Mouse (Mus musculus): ENCODE results near the gene Ralgapa1. TPM values are rescaled to one million over a fixed set of nuclear protein-coding genes. Genes with fewer than 3 reads are reported as not detected.
"Not testable (repeated sequence)": the region's sequence is repeated elsewhere in the genome, so short reads cannot be mapped to it uniquely, and the experiment has no call there.

Ralgapa1 gene
- polyA plus RNA-seq, 1 experiment, result 34.7 TPM

DNA sequence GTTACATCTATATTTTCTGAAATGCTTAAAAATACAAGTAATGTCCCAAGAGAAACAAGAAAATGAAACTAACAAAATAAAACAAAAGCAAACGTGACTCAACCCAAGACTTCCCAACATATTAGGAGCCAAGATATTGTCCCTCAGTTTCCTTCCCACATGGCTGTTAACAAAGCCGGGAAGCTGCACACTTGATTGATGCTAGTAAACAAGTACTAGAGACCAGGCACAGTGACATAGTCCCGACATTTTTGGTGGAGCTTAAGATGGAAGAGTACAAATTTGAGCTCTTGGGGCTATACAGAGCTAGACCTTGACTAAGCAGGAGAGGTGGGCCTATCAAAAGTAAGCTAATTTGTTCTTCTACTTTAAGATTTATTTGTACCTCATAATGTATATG, 23.9 kb downstream of the Ralgapa1 start:
- Histone ChIP-seq H3K36me3 (ENCODE audit: control insufficient read depth, insufficient read depth, low read length, poor library complexity, severe bottlenecking) (no peaks in the 10 kb centered on the region), H3K9ac (ENCODE audit: low read depth, poor library complexity, severe bottlenecking) (no peak overlapping the region), H3K4me1 (ENCODE audit: control insufficient read depth, insufficient read depth, low read length) (no peaks in the 10 kb centered on the region), H3K9me3 (replicated peaks; ENCODE audit: control insufficient read depth, insufficient read depth, low read length, poor library complexity, severe bottlenecking) (no peaks in the 10 kb centered on the region), H3K27me3 (ENCODE audit: control insufficient read depth, insufficient read depth, low read length, poor library complexity, severe bottlenecking) (no peaks in the 10 kb centered on the region), H3K4me3 (ENCODE audit: low read depth, low read length) (no peak overlapping the region), H3K27ac (ENCODE audit: insufficient read depth, low read length) (no peak overlapping the region)
- TF ChIP-seq CTCF (IDR thresholded peaks at IDR 0.05; ENCODE audit: low read depth, low read length), result no peak
- TF ChIP-seq POLR2A (IDR thresholded peaks at IDR 0.05; ENCODE audit: insufficient read depth, low read length), result no peak
- no peak for TF ChIP-seq EP300 (IDR thresholded peaks at IDR 0.05; ENCODE audit: insufficient read depth, low read depth, low read length)

- H3K9me3 ChIP-seq (replicated peaks; ENCODE audit: control insufficient read depth, insufficient read depth, low read length, poor library complexity, severe bottlenecking); H3K4me3 ChIP-seq (ENCODE audit: low read depth, low read length); H3K4me1 ChIP-seq (ENCODE audit: control insufficient read depth, insufficient read depth, low read length); H3K36me3 ChIP-seq (ENCODE audit: control insufficient read depth, insufficient read depth, low read length, poor library complexity, severe bottlenecking); H3K27ac ChIP-seq (ENCODE audit: insufficient read depth, low read length); H3K27me3 ChIP-seq (ENCODE audit: control insufficient read depth, insufficient read depth, low read length, poor library complexity, severe bottlenecking); H3K9ac ChIP-seq (ENCODE audit: low read depth, poor library complexity, severe bottlenecking): not testable (repeated sequence)
These were observed 26.5 kb downstream of the Ralgapa1 start for GRCm38 (mm10) chr12:55794485-55794884.

- H3K4me3 ChIP-seq (ENCODE audit: low read depth, low read length), result no peak overlapping the region
- H3K27me3 ChIP-seq (ENCODE audit: control insufficient read depth, insufficient read depth, low read length, poor library complexity, severe bottlenecking), result no peaks in the 10 kb centered on the region
These were observed 35.7 kb downstream of the Ralgapa1 start for GRCm38 (mm10) chr12:55785252-55785651.

GRCm38 (mm10) chr12:55782662-55783061, 38.3 kb downstream of the Ralgapa1 start:
- TF ChIP-seq POLR2A (IDR thresholded peaks at IDR 0.05; ENCODE audit: insufficient read depth, low read length), result no peak
- TF ChIP-seq CTCF (IDR thresholded peaks at IDR 0.05; ENCODE audit: low read depth, low read length), result no peak
- TF ChIP-seq EP300 (IDR thresholded peaks at IDR 0.05; ENCODE audit: insufficient read depth, low read depth, low read length), result no peak
- H3K36me3 ChIP-seq (ENCODE audit: control insufficient read depth, insufficient read depth, low read length, poor library complexity, severe bottlenecking), result no peaks in the 10 kb centered on the region; the same call in 1 of the 2 replicates

More at GRCm38 (mm10) chr12:55785252-55785651, 35.7 kb downstream of the Ralgapa1 start:
- H3K9ac ChIP-seq (ENCODE audit: low read depth, poor library complexity, severe bottlenecking), result no peak overlapping the region
- H3K9me3 ChIP-seq (replicated peaks; ENCODE audit: control insufficient read depth, insufficient read depth, low read length, poor library complexity, severe bottlenecking), result no peaks in the 10 kb centered on the region
- H3K4me1 ChIP-seq (ENCODE audit: control insufficient read depth, insufficient read depth, low read length), result no peaks in the 10 kb centered on the region
- TF ChIP-seq EP300 (IDR thresholded peaks at IDR 0.05; ENCODE audit: insufficient read depth, low read depth, low read length), result no peak
- no peak overlapping the region for H3K27ac ChIP-seq (ENCODE audit: insufficient read depth, low read length)
- H3K36me3 ChIP-seq (ENCODE audit: control insufficient read depth, insufficient read depth, low read length, poor library complexity, severe bottlenecking), result no peaks in the 10 kb centered on the region; the same call in 1 of the 2 replicates

GRCm38 (mm10) chr12:55778301-55778700, 42.7 kb downstream of the Ralgapa1 start:
- no peaks in the 10 kb centered on the region for H3K27me3 ChIP-seq (ENCODE audit: control insufficient read depth, insufficient read depth, low read length, poor library complexity, severe bottlenecking)
- no peaks in the 10 kb centered on the region for H3K9me3 ChIP-seq (replicated peaks; ENCODE audit: control insufficient read depth, insufficient read depth, low read length, poor library complexity, severe bottlenecking)
- H3K27ac ChIP-seq (ENCODE audit: insufficient read depth, low read length), result no peak overlapping the region
- H3K36me3 ChIP-seq (ENCODE audit: control insufficient read depth, insufficient read depth, low read length, poor library complexity, severe bottlenecking), result no peaks in the 10 kb centered on the region
- H3K4me1 ChIP-seq (ENCODE audit: control insufficient read depth, insufficient read depth, low read length), result no peaks in the 10 kb centered on the region
- TF ChIP-seq EP300 (IDR thresholded peaks at IDR 0.05; ENCODE audit: insufficient read depth, low read depth, low read length) (no peak), POLR2A (IDR thresholded peaks at IDR 0.05; ENCODE audit: insufficient read depth, low read length) (no peak), CTCF (IDR thresholded peaks at IDR 0.05; ENCODE audit: low read depth, low read length) (peak; percentile 41)
- no peak overlapping the region for H3K9ac ChIP-seq (ENCODE audit: low read depth, poor library complexity, severe bottlenecking)
- no peak overlapping the region for H3K4me3 ChIP-seq (ENCODE audit: low read depth, low read length)

More at GRCm38 (mm10) chr12:55782662-55783061, 38.3 kb downstream of the Ralgapa1 start:
- no peak overlapping the region for H3K4me3 ChIP-seq (ENCODE audit: low read depth, low read length)
- H3K27me3 ChIP-seq (ENCODE audit: control insufficient read depth, insufficient read depth, low read length, poor library complexity, severe bottlenecking), result no peaks in the 10 kb centered on the region
- H3K27ac ChIP-seq (ENCODE audit: insufficient read depth, low read length), result no peak overlapping the region
- H3K9me3 ChIP-seq (replicated peaks; ENCODE audit: control insufficient read depth, insufficient read depth, low read length, poor library complexity, severe bottlenecking), result no peaks in the 10 kb centered on the region
- no peaks in the 10 kb centered on the region for H3K4me1 ChIP-seq (ENCODE audit: control insufficient read depth, insufficient read depth, low read length)
- no peak overlapping the region for H3K9ac ChIP-seq (ENCODE audit: low read depth, poor library complexity, severe bottlenecking)

- Histone ChIP-seq H3K9ac (ENCODE audit: low read depth, poor library complexity, severe bottlenecking) (no peak overlapping the region), H3K4me1 (ENCODE audit: control insufficient read depth, insufficient read depth, low read length) (no peaks in the 10 kb centered on the region), H3K27me3 (ENCODE audit: control insufficient read depth, insufficient read depth, low read length, poor library complexity, severe bottlenecking) (no peaks in the 10 kb centered on the region), H3K27ac (ENCODE audit: insufficient read depth, low read length) (no peak overlapping the region), H3K4me3 (ENCODE audit: low read depth, low read length) (no peak overlapping the region), H3K9me3 (replicated peaks; ENCODE audit: control insufficient read depth, insufficient read depth, low read length, poor library complexity, severe bottlenecking) (no peaks in the 10 kb centered on the region), H3K36me3 (ENCODE audit: control insufficient read depth, insufficient read depth, low read length, poor library complexity, severe bottlenecking) (no peaks in the 10 kb centered on the region)
- no peak for TF ChIP-seq POLR2A (IDR thresholded peaks at IDR 0.05; ENCODE audit: insufficient read depth, low read length)
- no peak for TF ChIP-seq CTCF (IDR thresholded peaks at IDR 0.05; ENCODE audit: low read depth, low read length)
- no peak for TF ChIP-seq EP300 (IDR thresholded peaks at IDR 0.05; ENCODE audit: insufficient read depth, low read depth, low read length)
These were observed 43.6 kb downstream of the Ralgapa1 start for GRCm38 (mm10) chr12:55777356-55777755.
